Mouse (Mus musculus) lung, adult 2 months (tissue): Measurements from ENCODE around the gene Cnot10.

Source experiments
- CTCF ChIP-seq: fragments of 200-500 bp; IDR thresholded peaks from 2 replicates; pipeline ENCODE4 v1.5.1; 2011; ENCODE audit warnings: mild to moderate bottlenecking, low read length, control low read depth; ENCODE audit not compliant: insufficient read depth
- POLR2A ChIP-seq: fragments of 200-500 bp; IDR thresholded peaks from 2 replicates; pipeline ENCODE4 v1.6.1; 2011; ENCODE audit warnings: low read depth, mild to moderate bottlenecking, control low read depth, low read length, borderline replicate concordance; ENCODE audit errors: extremely low read depth

- no peak for TF ChIP-seq POLR2A
- no peak for TF ChIP-seq CTCF
Measured at GRCm38 (mm10) chr9:114610266-114610665, 29.7 kb downstream of the Cnot10 start.
